Mouse (Mus musculus) midbrain, embryonic 11.5 days (tissue): ENCODE measurements around the gene Cmtm3. TPM values are rescaled to one million over a fixed set of nuclear protein-coding genes. Genes with fewer than 3 reads are reported as not detected.

Experiments
- polyA plus RNA-seq: library from polyadenylated mRNA; unstranded; fragments of >200 nt; fragmentation: Nextera tagmentation; extraction: Ambion mirVana; gene quantifications from 2 replicates; pipeline ENCODE4 v1.2.1, GENCODE M21; 2014

Gene Cmtm3
- polyA plus RNA-seq, 1 experiment from 2014 or later: 74.3 TPM

Other genes starting within 250 kb of the Cmtm3 start
- gene Cdh5, start 237.8 kb upstream of the Cmtm3 start, polyA plus RNA-seq: 18.0 and 19.0 TPM in 2 replicates
- gene Bean1, start 169.0 kb upstream of the Cmtm3 start, polyA plus RNA-seq: 0.63 and 0.66 TPM in 2 replicates
- 35.9 and 37.0 TPM in 2 replicates for gene Tk2, start 90.9 kb upstream of the Cmtm3 start, polyA plus RNA-seq
- gene Cklf, start 88.5 kb upstream of the Cmtm3 start, polyA plus RNA-seq: 35.0 and 37.2 TPM in 2 replicates
- not detected in 2 replicates for gene Cmtm2a, start 46.2 kb upstream of the Cmtm3 start, polyA plus RNA-seq
- gene Gm45711, start 29.3 kb upstream of the Cmtm3 start, polyA plus RNA-seq: not detected in 2 replicates
- gene Cmtm1, start 29.3 kb upstream of the Cmtm3 start, polyA plus RNA-seq: not detected in 2 replicates
- not detected in 2 replicates for gene Gm11020, start 17.8 kb upstream of the Cmtm3 start, polyA plus RNA-seq
- not detected in 2 replicates for gene Cmtm2b, start 17.2 kb upstream of the Cmtm3 start, polyA plus RNA-seq
- 2.2 and 2.6 TPM in 2 replicates for gene Cmtm4, start 56.4 kb downstream of the Cmtm3 start, polyA plus RNA-seq
- gene Dync1li2, start 103.6 kb downstream of the Cmtm3 start, polyA plus RNA-seq: 87.6 and 98.2 TPM in 2 replicates
- gene Terb1, start 170.5 kb downstream of the Cmtm3 start, polyA plus RNA-seq: 0.18 and 0.21 TPM in 2 replicates
- 138 and 148 TPM in 2 replicates for gene Nae1, start 195.2 kb downstream of the Cmtm3 start, polyA plus RNA-seq
- gene Car7, start 195.3 kb downstream of the Cmtm3 start, polyA plus RNA-seq: 0.82 and 1.5 TPM in 2 replicates